Mouse (Mus musculus): ENCODE results near the gene Pde2a.

The Pde2a gene

DNA sequence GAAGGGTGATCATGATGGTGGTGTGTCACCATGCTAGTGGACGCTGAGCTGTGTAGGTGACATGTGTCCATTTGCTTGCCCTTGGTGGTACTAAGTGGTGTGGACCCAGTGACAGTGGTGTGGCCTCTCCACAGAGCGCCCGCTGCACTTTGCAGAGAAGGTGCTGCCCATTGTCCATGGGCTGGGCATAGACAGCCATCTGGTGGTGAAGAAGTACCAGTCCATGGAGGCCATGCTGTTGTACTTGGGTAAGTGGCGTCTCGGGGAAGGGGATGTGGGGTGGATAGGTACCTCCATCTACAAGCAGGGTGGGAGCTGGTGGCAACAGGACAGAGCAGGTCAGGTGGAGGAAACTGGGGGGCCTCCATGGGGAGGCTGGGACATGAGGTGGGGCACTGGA lies 17.7 kb upstream of the Pde2a start:
- DNase-seq (ENCODE audit: inconsistent ontology term) = no peak

DNA sequence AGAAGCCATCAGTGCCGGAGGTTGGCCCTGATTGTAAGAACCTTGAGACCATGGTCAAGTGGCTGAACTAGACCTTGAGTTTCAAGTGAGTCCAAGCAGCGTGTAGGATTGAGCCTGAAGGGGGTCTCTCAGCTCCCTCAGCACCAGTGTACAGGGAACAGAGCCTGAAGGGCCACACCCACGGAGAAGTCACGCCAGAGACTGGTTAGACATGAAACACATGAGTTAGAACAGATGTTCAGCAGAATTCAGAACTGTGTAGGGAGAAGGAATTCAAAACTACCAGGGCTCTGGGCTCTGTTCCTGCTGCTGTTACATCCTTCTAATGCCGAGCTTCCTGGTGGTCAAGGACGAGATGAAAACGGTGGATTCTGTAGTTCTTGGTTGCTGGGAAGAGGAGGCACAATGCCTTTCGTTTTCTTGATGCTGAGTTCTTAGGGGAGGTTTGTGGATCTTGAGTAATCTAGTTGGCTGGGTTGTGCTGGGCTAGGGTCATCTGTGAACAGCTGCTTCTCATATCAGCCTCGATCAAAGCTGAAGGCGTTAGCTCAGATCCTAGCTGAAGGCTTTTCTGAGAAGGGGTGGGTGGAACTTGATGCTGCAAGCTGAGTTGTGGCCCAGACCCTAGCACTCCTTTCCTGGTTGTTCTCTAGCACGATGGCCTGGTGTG lies 11.1 kb upstream of the Pde2a start, which contains the start of gene Gm45837:
Gm45837 (plus strand) TSS at position 620 of the 670 bp plus-strand sequence.
- no peak for DNase-seq (ENCODE audit: inconsistent ontology term)

DNA sequence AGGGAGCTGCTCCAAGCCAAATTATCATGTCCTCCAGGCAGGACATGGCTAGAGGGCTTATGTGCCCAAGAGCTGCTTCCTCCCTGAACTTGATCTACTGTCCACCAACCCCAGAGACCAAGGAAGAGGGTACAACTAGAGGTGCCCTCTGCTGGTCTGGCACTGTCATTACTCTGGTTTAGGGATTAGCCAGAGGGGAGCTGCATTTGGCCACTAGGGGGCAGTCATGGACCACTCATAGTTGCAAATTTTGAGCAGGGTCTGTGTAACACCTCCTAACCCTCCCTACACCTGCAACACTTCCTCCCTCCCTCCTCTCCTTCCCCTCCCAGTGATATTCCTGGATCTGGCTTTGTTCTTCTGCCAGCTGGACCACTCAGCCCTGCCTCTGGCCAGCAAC lies 8.7 kb upstream of the Pde2a start:
- peak; percentile 67 for DNase-seq (ENCODE audit: inconsistent ontology term)

DNA sequence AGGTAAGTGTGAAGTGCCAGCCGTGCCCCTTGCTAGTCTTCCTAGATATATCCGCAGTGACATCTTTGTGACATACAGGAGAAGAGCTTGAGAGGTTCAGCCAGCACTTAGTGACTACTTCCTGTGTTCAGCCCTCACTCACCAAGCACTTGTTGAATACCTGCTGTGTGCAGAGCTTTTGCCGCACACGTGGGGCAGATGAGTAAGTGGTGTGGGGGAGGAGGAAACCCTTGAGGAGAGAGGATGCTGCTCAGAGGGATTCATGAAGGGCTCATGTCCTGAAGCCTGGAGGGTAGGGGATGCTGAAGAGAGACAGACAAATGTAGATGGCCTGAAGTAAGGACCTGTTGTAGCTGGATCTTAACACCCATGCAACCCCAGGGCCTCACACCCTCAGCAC lies 7.3 kb upstream of the Pde2a start:
- no peak for DNase-seq (ENCODE audit: inconsistent ontology term)

DNA sequence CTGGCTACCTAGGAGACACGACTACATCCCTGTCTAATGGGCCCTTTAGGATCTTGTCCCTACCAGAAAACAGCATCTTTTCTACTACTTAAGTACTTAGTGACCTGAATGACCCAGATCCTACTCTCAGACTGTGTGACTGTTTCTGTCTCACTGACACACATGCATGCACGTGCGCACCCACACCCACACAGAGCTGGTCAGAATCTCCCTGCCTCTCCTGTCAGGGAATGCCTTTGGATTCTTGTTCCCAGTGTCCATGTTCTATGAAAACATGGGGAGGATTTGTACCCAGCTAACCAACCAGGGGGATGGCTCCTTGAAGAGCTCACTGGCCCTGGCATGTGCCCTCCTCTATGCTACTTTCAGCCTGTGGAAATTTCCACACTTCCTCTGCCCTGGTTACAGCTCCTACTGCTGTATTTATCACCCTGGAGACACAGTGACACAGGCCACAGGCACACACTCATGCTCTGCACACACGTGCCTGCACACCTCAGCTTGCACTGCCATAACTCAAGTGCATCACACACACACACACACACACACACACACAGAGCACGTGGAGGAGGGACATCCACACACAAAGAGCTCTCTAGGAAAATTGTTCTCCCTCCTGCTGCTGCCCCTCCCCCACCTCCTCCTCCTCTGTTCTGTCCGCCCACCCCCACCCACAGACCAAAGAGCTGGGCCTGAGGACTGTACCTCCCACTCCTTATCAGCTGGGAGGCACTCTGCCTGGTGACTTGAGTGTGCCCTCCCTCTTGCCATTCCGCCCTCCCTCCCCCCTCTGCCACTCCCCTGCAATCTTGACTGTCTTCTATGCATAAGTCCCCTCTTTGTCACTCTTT lies 6.6 kb upstream of the Pde2a start:
- DNase-seq (ENCODE audit: inconsistent ontology term) = no peak

DNA sequence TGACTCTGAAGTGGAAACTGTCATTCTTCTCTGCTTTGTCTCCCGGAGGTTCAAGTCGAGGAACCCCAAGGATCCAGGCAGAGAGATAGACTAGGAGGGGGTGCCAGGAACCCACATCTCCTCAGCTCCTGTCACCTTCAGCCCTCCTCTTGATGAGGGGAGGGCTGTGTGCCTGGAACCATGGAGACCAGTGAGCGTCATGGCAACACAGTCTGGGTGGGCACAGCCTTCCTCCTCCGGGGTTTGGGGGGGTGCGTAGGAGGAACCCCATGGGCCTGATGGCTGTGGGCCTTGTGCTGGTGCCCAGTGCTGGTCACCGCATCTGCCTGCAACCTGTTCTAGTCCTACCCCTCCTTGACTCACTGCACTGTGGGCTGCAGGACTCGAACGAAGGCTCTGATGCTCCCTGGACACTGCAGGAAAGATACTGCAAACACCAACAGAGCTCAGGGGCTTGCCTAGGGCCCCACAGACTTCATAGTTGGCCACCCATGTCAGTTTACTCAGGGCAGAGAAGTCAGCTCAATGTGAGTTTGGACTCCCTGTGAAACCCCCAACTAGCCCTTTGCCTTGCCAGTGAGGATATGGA lies 5.9 kb upstream of the Pde2a start:
- no peak for DNase-seq (ENCODE audit: inconsistent ontology term)

DNA sequence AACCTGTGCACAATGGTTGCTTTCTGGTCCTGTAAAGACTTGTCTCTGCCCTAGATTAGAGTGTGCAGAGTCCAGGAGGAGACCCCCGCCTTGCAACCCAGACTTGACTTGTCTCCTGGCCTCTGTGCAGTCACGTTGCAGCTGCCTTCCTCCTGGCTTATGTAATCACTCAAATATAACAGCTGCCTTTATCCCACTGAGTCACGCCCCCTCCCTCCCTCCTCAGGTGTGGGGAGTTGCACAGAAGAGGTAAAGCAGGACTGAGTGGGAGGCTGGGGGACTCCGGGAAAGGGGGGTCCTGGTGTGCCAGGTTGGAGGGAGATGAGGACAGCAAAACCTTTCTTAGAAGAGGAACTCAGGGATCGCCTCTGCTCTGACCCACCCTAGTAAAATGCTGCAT lies 5.1 kb upstream of the Pde2a start:
- DNase-seq (ENCODE audit: inconsistent ontology term) = no peak

DNA sequence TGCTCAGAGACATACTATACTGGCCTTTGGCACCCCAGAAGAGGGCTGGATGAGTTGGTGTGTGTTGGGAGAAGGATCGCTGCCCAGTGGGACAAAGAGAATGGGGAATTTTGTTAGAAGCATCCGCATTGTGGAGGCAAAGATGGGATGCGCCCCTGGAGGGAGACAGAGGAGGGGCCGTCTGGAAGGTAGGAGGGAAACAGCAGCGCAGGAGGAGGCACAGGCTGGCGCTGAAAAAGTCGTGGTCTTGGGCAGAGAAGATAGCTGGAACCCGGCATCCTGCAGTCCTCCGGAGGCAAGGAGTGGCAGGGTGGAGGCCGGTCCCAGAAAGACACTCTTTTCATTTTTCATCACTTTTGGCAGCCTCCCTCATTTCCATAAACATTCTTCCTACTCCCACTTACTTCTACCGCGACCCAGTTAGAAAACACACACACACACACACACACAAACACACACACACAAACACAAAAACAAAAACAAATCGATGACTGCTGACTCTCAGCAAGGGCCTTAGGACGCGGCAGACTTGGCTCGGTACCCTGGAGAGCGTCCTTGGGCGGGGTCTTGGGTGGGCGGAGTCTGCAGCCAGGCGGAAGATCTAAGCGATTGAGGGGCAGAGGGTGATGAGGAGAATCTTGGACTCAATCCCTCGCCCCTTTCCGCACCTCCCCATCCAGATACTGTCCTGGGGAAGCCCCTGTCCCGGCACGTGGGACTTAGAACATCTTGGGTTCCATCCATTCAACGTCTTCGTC lies 2.3 kb upstream of the Pde2a start:
- no peak for DNase-seq (ENCODE audit: inconsistent ontology term)

DNA sequence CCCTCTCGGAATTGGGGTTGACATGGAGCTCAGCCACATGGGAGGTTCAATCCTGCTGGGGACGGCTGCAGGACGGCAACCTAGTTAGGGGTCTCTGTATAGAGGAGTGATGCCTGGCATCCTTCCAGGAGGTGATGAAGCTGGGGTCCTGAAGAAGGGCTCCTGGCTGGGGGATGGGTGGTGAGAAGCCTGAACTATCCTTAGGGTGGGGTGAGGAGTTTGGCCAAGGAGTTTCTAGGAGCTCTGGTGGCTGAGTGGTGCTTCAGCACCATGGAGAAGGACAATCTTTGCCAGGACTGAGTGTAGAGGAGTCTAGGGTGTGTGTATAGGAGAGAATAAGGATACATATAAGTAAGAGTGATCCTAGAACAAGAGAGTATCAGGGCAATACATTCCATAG lies 578 bp downstream of the Pde2a start:
- DNase-seq (ENCODE audit: inconsistent ontology term) = no peak

DNA sequence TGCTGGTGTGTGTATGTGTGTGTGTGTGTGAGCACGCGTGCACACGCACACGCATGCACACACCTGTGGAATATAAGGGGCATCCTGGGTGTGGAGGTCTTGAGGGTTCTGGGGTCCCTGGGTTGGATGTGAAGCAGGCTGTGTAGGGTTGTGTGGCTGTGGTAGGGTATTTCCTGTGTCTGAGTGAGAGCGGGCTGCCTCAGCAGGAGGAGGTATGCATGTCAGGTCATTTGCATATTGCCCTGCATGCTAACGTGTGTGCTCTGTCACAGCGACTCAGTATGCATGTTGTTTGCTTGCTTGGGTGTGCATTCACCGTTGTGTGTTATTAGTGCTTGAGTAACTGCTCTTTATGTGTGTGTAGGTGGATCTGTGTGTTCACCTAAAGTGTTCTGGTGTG lies 1.2 kb downstream of the Pde2a start:
- no peak for DNase-seq (ENCODE audit: inconsistent ontology term)

DNA sequence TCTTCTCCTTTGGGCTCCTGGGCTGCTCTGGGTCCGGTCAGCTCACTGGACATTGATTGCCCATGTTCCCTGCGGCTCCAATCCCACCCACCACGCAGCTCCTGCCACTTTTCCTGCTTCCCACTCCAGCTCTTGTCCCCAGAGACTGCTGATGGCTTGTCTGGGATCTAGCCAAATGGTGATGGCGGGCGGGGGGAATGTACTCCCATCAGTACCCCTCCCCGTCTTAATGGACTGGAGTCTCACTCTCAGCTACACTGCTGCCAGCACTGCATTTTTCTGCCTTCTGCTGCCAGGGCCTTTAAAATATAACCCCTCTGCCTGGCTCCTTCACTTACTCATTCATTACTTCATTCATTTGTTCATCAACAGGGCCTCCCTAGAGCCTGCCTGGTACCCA lies 2.5 kb downstream of the Pde2a start:
- no peak for DNase-seq (ENCODE audit: inconsistent ontology term)

DNA sequence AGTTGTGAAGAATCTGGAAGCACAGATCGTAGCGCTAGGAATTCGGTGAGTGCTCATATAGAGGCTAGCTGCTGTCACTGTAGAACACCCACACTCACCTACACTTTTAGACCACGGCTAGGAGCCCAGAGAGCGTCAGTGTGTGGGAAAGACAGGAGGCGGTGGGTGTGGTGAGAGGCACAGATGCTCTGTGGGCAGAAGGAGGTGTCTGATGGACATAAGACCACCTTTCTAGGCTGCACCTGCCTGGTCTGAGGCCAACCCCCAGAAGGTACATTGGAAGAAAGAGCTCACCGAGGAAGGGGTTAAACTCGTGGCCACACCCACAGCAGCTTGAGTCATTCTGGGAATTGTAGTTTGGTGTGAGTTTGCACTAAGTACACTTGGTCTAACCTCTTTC lies 5.2 kb downstream of the Pde2a start:
- DNase-seq (ENCODE audit: inconsistent ontology term) = no peak

DNA sequence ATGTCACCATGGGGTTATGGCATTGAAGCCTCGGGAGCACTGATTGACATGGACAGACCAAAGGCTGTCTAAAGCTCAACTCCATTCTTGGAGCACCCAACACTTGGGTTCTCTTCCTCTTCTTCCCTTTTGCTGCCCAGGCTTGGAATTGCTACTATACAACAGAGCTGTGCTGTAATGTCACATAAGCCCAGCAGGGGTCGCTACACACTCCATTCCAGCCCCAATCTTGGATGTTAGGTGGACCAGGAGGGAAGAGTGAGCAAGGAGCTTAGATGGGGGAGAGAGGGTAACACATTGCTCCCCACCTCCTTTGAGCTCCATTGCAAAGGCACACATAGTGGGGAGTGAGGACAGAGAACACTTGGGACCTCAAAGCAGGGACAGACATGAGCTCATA lies 6.2 kb downstream of the Pde2a start:
- no peak for DNase-seq (ENCODE audit: inconsistent ontology term)

DNA sequence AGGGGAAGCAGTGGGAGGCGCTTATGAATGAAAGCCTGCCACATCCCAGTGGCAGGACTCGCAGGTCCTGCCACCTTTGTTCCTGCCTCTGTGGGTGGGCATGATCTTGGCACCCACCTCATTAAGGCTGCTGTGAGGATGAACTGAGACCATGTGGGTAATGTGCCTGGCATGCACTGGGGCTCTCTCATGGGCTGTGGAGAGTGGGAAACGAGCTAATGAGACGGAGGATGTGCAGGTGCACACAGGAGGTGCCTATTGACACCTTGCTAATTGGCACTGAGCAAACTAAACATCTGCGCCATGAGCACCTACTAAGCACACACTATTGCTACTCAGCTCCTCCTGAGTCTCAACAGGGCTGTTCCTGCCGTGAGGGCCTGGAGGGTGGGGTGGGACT lies 13.5 kb downstream of the Pde2a start:
- no peak for DNase-seq (ENCODE audit: inconsistent ontology term)

DNA sequence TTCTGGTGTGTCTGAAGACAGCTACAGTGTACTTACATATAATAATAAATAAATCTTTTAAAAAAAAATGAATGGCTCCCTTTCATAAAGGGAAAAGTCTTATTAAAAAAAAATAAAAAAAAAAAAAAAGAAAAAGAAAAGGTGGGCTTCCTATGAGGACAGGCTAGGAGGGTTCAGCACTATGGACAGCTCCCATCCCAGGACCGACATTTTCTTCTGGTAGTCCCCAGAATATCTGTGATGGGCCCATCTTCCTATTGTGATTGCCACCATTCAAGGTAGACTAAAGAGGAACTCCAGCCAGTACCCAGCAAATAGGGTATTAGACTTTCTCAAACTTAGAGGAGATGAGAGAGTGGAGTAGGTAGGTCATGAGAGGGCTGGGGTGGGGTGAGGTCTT lies 16.4 kb downstream of the Pde2a start:
- DNase-seq (ENCODE audit: inconsistent ontology term) = no peak

DNA sequence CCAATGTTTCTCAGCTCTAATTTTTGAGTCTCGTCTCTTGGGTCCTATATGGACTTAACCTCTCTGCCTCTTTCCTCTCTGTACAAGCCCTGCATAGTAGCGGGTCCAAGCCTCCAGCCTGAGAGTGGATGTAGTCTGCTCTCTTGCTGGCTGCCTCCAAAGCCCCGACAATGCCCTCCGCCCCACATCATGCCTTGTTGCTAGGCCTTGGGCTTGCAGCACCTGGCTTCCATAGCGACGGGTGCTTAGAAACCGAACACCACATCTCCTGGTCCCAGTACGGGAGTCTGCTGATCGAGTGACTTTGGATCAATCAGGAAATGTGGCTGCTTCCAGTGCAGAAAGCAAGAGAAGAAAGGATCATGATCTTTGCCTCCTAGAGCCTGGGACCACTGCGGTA lies 21.6 kb downstream of the Pde2a start:
- no peak for DNase-seq (ENCODE audit: inconsistent ontology term)

DNA sequence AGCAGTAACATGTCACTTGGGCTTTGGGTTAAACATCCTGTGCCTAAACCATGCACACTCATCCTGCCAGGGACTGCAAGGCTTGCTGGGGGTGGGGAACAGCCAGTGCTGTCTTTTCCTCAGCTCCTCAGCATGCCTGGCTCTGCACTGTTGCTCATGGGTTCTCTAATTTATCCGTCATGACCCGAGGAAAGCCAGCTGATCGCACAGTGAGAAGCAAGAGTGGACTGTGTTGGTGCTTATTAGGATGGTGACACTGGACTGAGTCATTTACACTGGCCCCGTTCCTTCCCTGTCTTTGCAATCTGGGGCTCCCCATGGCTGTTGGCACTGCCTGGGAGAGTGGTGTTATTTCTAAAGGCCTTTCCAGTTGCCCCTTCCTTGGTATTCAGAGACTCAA lies 22.7 kb downstream of the Pde2a start:
- peak; percentile 73 for DNase-seq (ENCODE audit: inconsistent ontology term)

DNA sequence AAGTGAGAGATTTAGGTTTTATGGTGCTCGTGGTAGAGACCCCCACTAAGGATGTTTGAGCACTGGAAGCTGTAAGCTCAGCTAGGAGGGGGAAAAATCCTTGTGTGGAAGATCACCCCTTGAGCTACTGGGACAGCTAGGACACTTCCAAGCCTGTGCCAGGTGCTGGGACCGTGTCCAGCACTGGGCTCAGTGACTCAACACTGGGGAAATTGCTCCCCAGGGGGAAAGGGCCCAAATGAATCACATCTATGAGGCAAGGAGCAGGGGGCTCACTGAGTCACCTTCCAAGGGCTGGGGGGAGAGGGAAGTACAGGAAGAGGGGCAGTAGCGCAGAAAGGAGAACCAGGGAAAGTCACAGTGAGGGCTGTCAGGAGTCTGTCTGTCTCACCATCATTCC lies 28.4 kb downstream of the Pde2a start:
- peak; percentile 91 for DNase-seq (ENCODE audit: inconsistent ontology term)

DNA sequence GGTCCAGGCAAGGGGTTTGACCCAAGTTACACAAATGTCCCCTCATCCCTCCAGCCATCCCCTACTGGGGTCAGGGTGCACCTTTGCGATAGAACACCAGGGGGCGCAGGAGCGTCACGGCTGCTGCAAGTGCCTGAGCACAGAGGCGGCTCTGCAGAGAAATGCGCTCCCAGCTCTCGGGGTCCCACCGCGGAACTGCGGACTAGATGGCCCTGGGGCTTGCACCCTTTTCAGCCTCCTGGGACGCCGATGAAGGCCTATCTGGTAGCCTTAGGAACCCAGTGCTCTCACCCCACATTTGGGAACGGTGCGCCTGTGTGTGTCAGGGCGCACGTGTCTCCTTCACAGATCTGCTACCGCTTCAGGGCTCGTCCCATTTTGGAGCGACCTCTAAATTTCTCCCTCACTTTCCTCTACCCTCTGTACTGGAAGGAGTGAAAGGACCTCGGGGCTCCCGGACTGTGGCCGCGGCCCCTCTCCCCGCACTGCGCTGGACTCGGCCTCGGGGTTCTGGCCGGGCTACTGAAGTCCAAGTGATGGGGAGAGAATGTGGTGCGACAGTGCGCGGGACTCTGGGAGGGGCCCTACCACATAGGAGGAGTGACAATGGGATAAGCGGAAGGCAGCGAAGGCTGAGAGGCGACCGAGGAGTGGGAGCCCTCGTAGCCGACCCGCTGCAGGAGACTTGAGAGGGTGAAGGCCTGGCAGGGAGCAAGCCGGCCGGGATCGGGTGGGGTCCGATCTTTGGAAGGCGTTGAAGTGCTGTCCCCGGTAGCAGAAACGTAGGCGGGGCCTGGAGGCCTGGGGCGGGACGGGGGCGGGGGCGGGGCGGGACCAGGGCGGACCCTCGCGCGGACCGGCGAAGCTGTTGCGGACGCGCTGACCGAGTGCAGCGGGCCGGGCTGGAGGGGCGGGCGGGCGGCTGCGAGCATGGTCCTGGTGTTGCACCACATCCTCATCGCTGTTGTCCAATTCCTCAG lies 29.2 kb downstream of the Pde2a start:
- peak; percentile 88 for DNase-seq (ENCODE audit: inconsistent ontology term)

DNA sequence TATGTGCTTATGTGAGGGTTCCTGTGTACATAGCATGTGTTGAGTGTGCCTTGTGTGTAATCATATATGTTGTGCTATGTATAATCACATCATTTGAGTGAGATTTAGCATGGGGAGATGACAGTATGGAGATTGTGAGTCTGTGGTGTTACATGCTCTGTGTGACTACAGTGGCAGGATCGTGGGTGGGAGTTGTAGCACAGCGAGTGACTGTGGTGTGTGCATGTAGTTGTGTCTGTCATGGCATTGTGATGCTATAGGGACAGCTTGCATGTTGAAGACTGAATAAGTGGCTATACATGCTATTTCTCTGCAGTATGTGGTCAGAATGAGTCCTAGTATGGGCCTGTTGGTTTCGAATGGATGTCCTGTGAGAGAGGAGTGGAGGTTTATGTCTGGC lies 31.2 kb downstream of the Pde2a start:
- DNase-seq (ENCODE audit: inconsistent ontology term) = no peak

DNA sequence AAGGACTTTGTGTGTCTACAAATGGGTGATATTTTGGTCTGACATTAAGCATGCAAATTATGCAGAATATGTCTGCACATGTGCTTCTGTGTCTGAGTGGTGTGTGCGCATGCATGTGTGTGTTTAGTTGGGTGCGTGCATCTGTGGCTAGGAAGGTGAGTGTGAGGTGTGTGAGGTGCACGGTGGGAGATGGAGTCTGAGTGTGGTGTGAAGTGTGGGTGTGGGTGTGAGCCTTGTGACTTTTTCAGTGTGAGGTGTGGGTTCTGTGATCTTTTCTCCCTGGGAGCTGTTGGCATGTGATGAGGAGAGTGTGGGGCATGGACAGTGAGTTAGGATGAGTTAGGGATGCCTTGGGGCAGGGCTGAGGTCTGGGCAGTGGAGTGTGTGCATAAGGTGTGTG lies 31.8 kb downstream of the Pde2a start:
- DNase-seq (ENCODE audit: inconsistent ontology term) = no peak

Data from Muller cell, postnatal 12 days (primary cell).